Mouse (Mus musculus) liver, embryonic 14.5 days (tissue): Measurements from ENCODE around the gene Adamtsl5. TPM values are rescaled to one million over a fixed set of nuclear protein-coding genes. Genes with fewer than 3 reads are reported as not detected.
A peak's percentile ranks its signal among the peaks of the same experiment; 100 is the strongest.

Experiments
- ATAC-seq: fragments of 200-750 bp; cut with Nextera tagmentation; 2 replicates; pipeline ENCODE4 v1.8.0; 2017; ENCODE audit warnings: moderate number of reproducible peaks, mild to moderate bottlenecking, moderate library complexity; ENCODE audit not compliant: insufficient read depth
- DNase-seq, 3 experiments: peaks; one replicate each; pipeline ENCODE4 v3.0.0-alpha.2; 2012 to 2013; ENCODE audit warnings: low read depth in 3 of 3, low spot score in 3 of 3
- H3K27ac ChIP-seq: fragments of 300-500 bp; sonication (generic); 2 replicates; pipeline ENCODE4 v1.5.1; 2014; ENCODE audit warnings: moderate library complexity, mild to moderate bottlenecking, control low read depth, inconsistent platforms
- H3K27me3 ChIP-seq: fragments of 300-500 bp; sonication (generic); 2 replicates; pipeline ENCODE4 v1.6.1; 2014; ENCODE audit warnings: mild to moderate bottlenecking, low read length, moderate library complexity; ENCODE audit not compliant: control insufficient read depth, insufficient read depth
- H3K36me3 ChIP-seq: fragments of 300-500 bp; sonication (generic); replicated peaks from 2 replicates; pipeline ENCODE4 v1.6.1; 2014; ENCODE audit warnings: low read depth; ENCODE audit not compliant: control insufficient read depth, insufficient read depth
- H3K4me1 ChIP-seq, 2 experiments: fragments of 200-500 bp in 1 of 2; fragments of 300-500 bp in 1 of 2; sonication (generic) in 1 of 2; replicated peaks; 2 replicates each; pipeline ENCODE4 v1.6.1; 2012 to 2014; ENCODE audit warnings: antibody characterized with exemption in 1 of 2, inconsistent platforms in 1 of 2, low read length in 1 of 2; ENCODE audit not compliant: control insufficient read depth in 2 of 2, insufficient read depth in 2 of 2
- H3K4me2 ChIP-seq: fragments of 300-500 bp; sonication (generic); 2 replicates; pipeline ENCODE4 v1.6.1; 2014; ENCODE audit warnings: low read depth, mild to moderate bottlenecking, control low read depth, moderate library complexity
- H3K4me3 ChIP-seq, 2 experiments: fragments of 200-500 bp in 1 of 2; fragments of 300-500 bp in 1 of 2; sonication (generic) in 1 of 2; 2 replicates each; pipeline ENCODE4 v1.5.1; 2012 to 2014; ENCODE audit warnings: low read depth in 2 of 2, low read length in 2 of 2, mild to moderate bottlenecking in 2 of 2, control low read depth in 1 of 2, inconsistent platforms in 1 of 2, moderate library complexity in 1 of 2; ENCODE audit not compliant: insufficient read depth in 1 of 2
- H3K9ac ChIP-seq: fragments of 300-500 bp; sonication (generic); replicated peaks from 2 replicates; pipeline ENCODE4 v1.6.1; 2014; ENCODE audit warnings: mild to moderate bottlenecking, control low read depth, moderate library complexity
- H3K9me3 ChIP-seq: fragments of 300-500 bp; sonication (generic); 2 replicates; pipeline ENCODE4 v1.6.1; 2016; ENCODE audit warnings: low read length, mixed read lengths; ENCODE audit not compliant: control insufficient read depth
- CTCF ChIP-seq: IDR thresholded peaks from 2 replicates; pipeline ENCODE4 v1.5.1; 2016; ENCODE audit warnings: antibody characterized with exemption, low read depth, control low read depth
- EP300 ChIP-seq: IDR thresholded peaks from 2 replicates; pipeline ENCODE4 v1.6.1; 2016; ENCODE audit warnings: antibody characterized with exemption, low read depth
- WGBS: fragments of 180-500 bp; shearing (Covaris S2); extraction: QIAGEN DNeasy Blood & Tissue Kit; methylation state at CpG from one replicate; pipeline ENCODE4 v1.1.7; 2014; ENCODE audit not compliant: insufficient replicate concordance; 5-methylcytosine and 5-hydroxymethylcytosine counted together
- polyA plus RNA-seq, 2 experiments: library from polyadenylated mRNA; depleted of rRNA in 1 of 2; stranded (reverse) in 1 of 2; unstranded in 1 of 2; fragments of >200 nt; fragmentation: Nextera tagmentation in 1 of 2; extraction: Ambion mirVana in 1 of 2; gene quantifications; 2 replicates each; pipeline versions ENCODE4 v1.2.1 to v1.2.3; 2012 to 2014

The Adamtsl5 gene
- polyA plus RNA-seq, 2 experiments: 1.3 to 1.9 TPM

- peak overlapping the region; percentile 26; the same call in 1 of the 2 replicates for H3K27ac ChIP-seq
- H3K27me3 ChIP-seq: peaks cover 48% of the 10 kb centered on the region
- H3K4me2 ChIP-seq: peak overlapping the region; percentile 25
- DNase-seq: no peak
- peaks cover 7% of the 10 kb centered on the region; the same call in 1 of the 2 replicates for H3K36me3 ChIP-seq
- ATAC-seq: no peak
- 16% methylated on average over 11 of the region's 11 CpGs for WGBS
- H3K9ac ChIP-seq: 0 out of 2 replicates have a peak overlapping the region, but pooled peaks have one; percentile 9
- TF ChIP-seq EP300: no peak
- TF ChIP-seq CTCF: no peak
- no peak overlapping the region for H3K4me3 ChIP-seq
- peaks cover 16 to 24% of the 10 kb centered on the region in 2 experiments for H3K4me1 ChIP-seq
- no peaks in the 10 kb centered on the region for H3K9me3 ChIP-seq
Observed at GRCm38 (mm10) chr10:80316359-80316781, 31.8 kb downstream of the Adamtsl5 start.

- no peak overlapping the region for H3K4me2 ChIP-seq
- H3K36me3 ChIP-seq: peaks cover 7% of the 10 kb centered on the region; the same call in 1 of the 2 replicates
- no peak overlapping the region for H3K9ac ChIP-seq
- DNase-seq: no peak
- WGBS: 43% methylated on average over 27 of the region's 27 CpGs
- no peak overlapping the region for H3K4me3 ChIP-seq
- TF ChIP-seq CTCF (no peak), EP300 (no peak)
- no peaks in the 10 kb centered on the region for H3K9me3 ChIP-seq
- no peak for ATAC-seq
- peaks cover 57% of the 10 kb centered on the region for H3K27me3 ChIP-seq
- no peak overlapping the region for H3K27ac ChIP-seq
- H3K4me1 ChIP-seq: peaks cover 12 to 21% of the 10 kb centered on the region in 2 experiments
Observed at GRCm38 (mm10) chr10:80315315-80315714, 32.9 kb downstream of the Adamtsl5 start.

- Histone ChIP-seq H3K9ac (no peak overlapping the region), H3K4me2 (no peak overlapping the region), H3K36me3 (peaks cover 7% of the 10 kb centered on the region; the same call in 1 of the 2 replicates), H3K9me3 (no peaks in the 10 kb centered on the region), H3K4me1 (peaks cover 12 to 21% of the 10 kb centered on the region in 2 experiments), H3K27me3 (peaks cover 58% of the 10 kb centered on the region), H3K4me3 (no peak overlapping the region), H3K27ac (no peak overlapping the region)
- 50% methylated on average over 16 of the region's 16 CpGs for WGBS
- no peak for TF ChIP-seq EP300
- no peak for TF ChIP-seq CTCF
- DNase-seq: no peak
- no peak for ATAC-seq
Observed at GRCm38 (mm10) chr10:80314494-80315001, 33.7 kb downstream of the Adamtsl5 start.

DNA sequence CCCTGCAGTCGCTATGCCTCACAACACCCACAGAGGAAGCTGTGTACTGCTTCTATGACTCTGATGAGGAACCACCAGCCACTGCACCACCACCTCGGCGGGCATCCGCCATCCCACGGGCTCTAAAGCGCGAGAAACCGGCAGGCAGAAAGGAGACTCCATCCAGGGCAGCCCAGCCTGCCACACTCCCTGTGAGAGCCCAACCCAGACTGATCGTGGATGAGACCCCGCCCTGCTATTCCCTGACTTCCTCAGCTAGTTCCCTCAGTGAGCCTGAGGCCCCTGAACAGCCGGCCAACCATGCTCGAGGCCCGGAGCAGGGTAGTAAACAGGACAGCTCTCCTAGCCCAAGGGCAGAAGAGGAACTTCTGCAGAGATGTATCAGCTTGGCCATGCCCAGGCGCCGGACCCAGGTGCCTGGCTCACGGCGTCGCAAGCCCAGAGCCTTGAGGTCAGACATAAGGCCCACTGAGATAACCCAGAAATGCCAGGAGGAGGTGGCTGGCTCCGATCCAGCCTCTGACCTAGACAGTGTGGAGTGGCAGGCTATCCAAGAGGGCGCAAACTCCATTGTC, 34.5 kb downstream of the Adamtsl5 start:
- H3K9ac ChIP-seq: no peak overlapping the region
- H3K4me3 ChIP-seq: no peak overlapping the region
- peaks cover 62% of the 10 kb centered on the region for H3K27me3 ChIP-seq
- ATAC-seq (no peak), DNase-seq (no peak)
- no peak for TF ChIP-seq CTCF
- no peak overlapping the region for H3K27ac ChIP-seq
- peaks cover 9 to 15% of the 10 kb centered on the region in 2 experiments for H3K4me1 ChIP-seq
- 17% methylated on average over 20 of the region's 20 CpGs for WGBS
- no peaks in the 10 kb centered on the region for H3K9me3 ChIP-seq
- no peak overlapping the region for H3K4me2 ChIP-seq
- peaks cover 6% of the 10 kb centered on the region; the same call in 1 of the 2 replicates for H3K36me3 ChIP-seq

DNA sequence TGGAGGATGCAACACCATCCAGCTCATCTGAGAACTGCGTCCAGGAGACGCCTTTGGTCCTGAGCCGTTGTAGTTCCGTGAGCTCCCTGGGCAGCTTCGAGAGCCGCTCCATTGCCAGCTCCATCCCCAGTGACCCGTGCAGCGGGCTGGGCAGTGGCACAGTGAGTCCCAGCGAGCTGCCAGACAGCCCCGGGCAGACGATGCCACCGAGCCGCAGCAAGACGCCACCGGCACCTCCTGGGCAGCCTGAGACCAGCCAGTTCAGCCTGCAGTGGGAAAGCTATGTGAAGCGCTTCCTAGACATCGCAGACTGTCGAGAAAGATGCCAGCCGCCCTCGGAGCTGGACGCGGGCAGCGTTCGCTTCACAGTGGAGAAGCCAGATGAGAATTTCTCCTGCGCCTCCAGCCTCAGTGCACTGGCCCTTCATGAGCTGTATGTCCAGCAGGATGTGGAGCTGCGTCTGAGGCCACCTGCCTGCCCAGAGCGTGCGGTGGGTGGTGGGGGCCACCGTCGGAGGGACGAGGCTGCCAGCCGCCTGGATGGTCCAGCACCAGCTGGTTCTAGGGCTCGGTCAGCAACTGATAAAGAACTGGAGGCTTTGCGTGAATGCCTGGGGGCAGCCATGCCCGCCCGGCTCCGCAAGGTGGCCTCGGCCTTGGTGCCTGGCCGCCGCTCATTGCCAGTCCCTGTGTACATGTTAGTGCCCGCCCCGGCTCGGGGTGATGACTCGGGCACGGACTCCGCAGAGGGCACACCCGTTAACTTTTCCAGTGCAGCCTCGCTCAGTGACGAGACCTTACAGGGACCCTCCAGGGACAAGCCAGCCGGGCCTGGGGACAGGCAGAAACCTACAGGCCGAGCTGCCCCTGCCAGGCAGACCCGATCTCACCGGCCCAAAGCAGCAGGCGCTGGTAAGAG, 35.4 kb downstream of the Adamtsl5 start:
- ATAC-seq (no peak), DNase-seq (no peak)
- H3K27ac ChIP-seq: no peak overlapping the region
- no peak for TF ChIP-seq EP300
- TF ChIP-seq CTCF: no peak
- H3K27me3 ChIP-seq: peaks cover 63% of the 10 kb centered on the region
- H3K9ac ChIP-seq: no peak overlapping the region
- no peak overlapping the region for H3K4me2 ChIP-seq
- no peaks in the 10 kb centered on the region for H3K36me3 ChIP-seq
- peaks cover 9 to 15% of the 10 kb centered on the region in 2 experiments for H3K4me1 ChIP-seq
- H3K4me3 ChIP-seq: no peak overlapping the region
- WGBS: 54% methylated on average over 54 of the region's 54 CpGs
- H3K9me3 ChIP-seq: no peaks in the 10 kb centered on the region
